Mouse (Mus musculus) cerebellum, adult 2 months (tissue): ENCODE results near the gene Prr5l.

ENCODE experiments used
- CTCF ChIP-seq: fragments of 200-500 bp; IDR thresholded peaks from 2 replicates; pipeline ENCODE4 v1.5.1; 2011; ENCODE audit warnings: low read depth, mild to moderate bottlenecking, control low read depth, low read length, moderate library complexity, borderline replicate concordance; ENCODE audit not compliant: insufficient read depth
- POLR2A ChIP-seq: fragments of 200-500 bp; IDR thresholded peaks from 2 replicates; pipeline ENCODE4 v1.6.1; 2011; ENCODE audit warnings: low read length, control low read depth, borderline replicate concordance; ENCODE audit not compliant: insufficient read depth

- no peak for TF ChIP-seq CTCF
- no peak for TF ChIP-seq POLR2A
These were observed 35.7 kb upstream of the Prr5l start for GRCm38 (mm10) chr2:101918518-101918917.
